Mouse (Mus musculus): ENCODE data around the gene Ncbp3.

- no peak for TF ChIP-seq GATA1 (IDR thresholded peaks at IDR 0.05; ENCODE audit: borderline replicate concordance, low read length)
- no peak for TF ChIP-seq FLI1 (IDR thresholded peaks at IDR 0.05; ENCODE audit: low read length)
Observed at GRCm38 (mm10) chr11:73132999-73133398, 85.4 kb downstream of the Ncbp3 start.
